10 mouse cellular contexts compared by ENCODE assay signal in the genomic region with DNA sequence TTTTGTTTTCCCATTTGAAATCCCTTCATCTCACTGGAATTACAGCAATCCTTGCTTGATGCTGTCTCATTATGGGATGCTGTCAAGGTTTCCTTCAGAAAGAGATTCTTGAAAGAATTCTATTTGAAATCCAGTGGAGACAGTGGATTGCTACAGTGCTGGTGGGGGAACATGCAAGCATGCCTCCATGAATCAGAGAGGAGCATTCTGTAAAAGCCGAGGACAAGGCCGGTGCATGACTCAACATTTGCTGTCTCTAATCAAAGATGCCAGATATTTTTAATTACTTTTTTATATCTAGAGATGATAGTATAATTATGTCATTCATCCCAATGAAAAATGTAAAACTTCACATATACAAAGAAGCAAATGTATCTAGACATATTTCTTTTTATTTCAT.
"Had no signal": no experiment of that assay in that cellular context is flagged by ENCODE, and none has a peak within 500 bp of the region (broad histone marks: within the 10 kb centered on the region; RNA-seq: fewer than 3 reads in every experiment).

No protein-coding gene starts in this region.

- DNase-seq: liver, postnatal 0 days; lung, adult 2 months; lung, postnatal 14 days; lung, postnatal 36 days; midbrain, embryonic 14.5 days; right cerebral cortex, postnatal 14 days; spleen, adult 18-20 months; thymus, adult 18-20 months; thymus, postnatal 14 days; thymus, postnatal 36 days had no signal
